Mouse (Mus musculus): ENCODE measurements around the gene Pidd1.

The Pidd1 gene

DNA sequence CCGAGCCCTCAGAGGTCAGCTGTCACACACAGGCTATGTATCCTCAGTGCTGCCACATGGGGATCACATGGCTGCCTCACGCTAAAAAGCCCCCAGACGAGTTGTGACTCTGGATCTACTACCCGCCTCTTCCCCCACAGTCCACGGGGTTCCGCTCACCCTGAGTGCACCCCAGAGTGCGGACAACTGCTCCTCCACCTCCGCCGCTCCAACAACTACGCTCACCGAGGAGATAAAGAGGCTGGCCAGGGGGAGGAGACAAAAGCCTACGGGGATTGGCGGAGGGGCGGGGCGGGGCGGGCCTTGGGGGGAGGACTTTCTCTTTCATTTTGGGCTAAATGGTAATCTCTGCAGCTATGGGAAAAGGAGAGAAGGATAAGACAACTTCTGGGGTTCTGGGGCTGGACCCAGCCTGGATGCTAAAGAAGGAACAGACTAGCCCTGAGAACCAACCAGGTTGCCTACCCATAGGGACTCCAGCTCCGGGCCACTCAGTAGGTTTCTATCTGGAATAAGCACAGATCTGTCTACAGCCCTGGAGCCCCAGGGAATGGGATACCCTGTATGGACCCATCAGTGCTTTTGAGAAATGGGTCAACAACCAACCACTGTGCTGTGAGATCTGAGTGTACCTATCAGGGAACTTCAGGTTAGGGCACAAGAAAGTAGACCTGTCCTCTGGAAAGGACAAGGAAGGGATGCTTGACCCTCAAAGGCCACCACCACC lies 8.5 kb downstream of the Pidd1 start:
- peak; percentile 70 to 83 for DNase-seq

DNA sequence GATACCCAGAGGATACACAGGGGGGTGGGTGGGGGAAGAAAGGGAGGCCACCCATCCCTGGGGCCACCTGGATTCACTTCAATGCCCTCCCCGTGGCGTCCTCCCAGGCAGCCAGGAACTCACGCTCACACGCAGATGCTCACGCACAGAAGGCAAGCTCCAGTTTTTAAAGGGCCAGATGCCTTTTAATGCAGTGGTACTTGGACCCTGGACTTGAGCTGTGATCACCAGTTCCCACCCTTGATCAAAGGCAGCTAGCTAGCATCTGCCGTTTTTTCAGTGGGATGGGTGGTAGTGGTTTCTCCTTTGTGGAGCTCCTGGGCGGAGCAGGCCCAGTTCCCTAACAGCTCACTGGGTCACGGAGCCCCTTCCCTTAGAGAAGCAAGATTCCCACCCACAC lies 9.4 kb downstream of the Pidd1 start:
- DNase-seq = peak; percentile 49 to 70

GRCm38 (mm10) chr7:141433517-141434400 lies 10.1 kb downstream of the Pidd1 start:
- no peak for DNase-seq

DNA sequence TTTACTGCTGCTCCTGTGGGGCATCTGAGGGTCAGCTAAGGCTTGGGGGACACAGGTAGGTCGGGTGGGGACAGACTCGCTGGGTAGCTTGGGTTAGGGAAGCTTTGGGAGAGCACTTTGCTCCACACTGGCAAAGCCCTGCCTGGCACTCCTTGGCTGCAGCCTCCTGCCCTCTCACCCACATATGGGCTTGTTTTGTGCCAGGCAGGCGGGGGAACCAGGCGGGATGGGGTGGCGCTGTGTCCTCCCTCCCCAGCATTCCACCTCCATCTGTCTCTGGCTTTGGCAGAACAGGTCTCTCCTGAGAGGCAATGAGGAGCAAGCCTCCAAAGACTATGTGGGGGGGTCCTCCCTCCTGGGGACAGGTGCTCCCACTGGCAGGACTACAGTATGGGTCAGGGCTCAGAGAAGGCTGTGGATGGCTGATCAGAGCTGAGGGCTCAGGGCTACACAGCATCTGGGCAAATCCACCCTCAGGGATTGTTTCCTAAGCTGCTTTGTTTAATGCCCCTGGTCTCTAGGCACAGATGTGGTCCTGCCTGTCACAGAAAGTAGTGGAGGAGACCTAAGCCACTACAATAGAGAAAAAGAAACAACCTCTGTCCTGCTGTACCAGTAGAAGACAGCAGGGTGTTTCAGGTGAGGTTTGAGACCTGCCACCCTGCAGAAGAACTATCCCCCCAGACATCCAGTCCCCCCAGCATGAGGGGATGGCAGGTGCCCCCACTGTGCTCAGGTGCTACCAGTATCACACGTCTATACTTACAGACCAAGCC lies 10.9 kb downstream of the Pidd1 start:
- peak; percentile 69 to 92 for DNase-seq

GRCm38 (mm10) chr7:141432186-141432611 lies 11.6 kb downstream of the Pidd1 start:
- DNase-seq = peak; percentile 50 to 82

GRCm38 (mm10) chr7:141431434-141432185 lies 12.2 kb downstream of the Pidd1 start:
- DNase-seq = no peak

DNA sequence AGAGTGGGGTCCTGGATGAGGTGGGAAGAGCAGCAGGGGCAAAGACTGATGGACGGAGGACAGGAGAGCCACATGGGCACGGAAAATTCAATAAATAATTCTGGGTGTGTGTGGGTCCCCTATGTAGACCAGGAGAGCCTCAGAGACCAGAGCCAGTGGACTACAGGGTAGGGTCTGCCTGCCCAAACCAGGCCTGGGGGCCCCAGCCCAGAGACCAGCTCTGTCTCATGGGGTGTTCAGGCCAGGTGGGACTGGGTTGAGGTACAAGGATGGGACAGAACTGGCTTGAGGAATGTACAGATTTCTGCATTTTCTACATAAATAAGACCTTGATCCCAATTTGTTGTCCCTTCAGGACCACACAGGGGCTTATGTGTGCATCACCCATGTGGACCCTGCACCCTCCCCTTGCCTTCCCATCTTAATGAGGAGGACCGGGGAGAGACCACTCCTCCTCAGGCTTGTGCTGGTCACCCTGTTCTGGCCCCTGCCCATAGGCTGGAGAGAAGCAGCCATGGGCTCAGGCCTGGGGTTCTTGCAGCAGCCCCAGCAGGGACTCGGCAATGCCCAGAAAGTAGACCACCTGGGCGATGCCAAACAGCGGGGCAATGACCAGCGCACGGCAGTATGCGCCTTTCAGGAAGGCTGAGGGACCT lies 13.1 kb downstream of the Pidd1 start:
- no peak for DNase-seq

- DNase-seq = no peak
These were observed 13.8 kb downstream of the Pidd1 start for GRCm38 (mm10) chr7:141429840-141430584.

DNA sequence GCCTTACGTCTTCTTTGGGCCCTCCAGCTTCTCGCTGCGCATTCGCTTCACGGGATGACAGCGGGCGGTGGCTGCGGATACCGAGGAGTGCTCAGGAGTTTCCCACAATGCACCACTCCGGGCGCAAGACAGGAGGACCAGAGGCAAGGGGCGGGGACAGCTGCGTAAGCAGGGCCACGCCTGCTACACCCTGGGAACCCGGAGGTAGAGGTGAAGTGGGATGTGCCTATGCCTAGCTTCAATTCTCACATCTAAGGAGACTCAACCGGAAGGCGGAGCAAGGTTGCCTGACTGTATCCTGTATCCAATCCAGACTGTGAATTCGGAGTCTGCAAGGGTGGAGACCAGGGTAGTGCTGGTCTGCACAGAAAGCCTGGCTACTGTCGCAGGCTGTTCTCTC lies 14.5 kb downstream of the Pidd1 start, which contains the start of gene Cend1:
Cend1 (minus strand) TSS at position 182 of the 400 bp plus-strand sequence.
- DNase-seq = peak; percentile 58 to 79

DNA sequence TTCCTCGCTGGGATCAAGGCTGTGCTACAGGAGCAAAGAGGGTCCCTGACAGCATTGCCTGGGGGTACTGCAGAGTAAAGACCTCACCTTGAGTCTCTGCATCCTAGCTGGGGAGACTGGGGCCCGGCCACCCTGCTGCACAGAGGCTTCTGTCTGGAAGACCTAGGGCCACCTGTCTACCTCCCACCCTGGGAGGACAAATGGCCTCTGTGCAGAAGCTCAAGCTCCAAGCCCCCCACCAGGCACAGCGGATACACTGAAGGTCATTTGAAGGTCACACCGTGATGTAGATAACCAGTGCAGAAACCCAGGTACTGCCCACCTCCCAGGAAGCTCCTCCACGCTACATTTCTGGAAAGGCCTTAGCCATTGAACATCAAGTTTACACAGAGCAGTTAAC lies 15.1 kb downstream of the Pidd1 start:
- DNase-seq = no peak

DNA sequence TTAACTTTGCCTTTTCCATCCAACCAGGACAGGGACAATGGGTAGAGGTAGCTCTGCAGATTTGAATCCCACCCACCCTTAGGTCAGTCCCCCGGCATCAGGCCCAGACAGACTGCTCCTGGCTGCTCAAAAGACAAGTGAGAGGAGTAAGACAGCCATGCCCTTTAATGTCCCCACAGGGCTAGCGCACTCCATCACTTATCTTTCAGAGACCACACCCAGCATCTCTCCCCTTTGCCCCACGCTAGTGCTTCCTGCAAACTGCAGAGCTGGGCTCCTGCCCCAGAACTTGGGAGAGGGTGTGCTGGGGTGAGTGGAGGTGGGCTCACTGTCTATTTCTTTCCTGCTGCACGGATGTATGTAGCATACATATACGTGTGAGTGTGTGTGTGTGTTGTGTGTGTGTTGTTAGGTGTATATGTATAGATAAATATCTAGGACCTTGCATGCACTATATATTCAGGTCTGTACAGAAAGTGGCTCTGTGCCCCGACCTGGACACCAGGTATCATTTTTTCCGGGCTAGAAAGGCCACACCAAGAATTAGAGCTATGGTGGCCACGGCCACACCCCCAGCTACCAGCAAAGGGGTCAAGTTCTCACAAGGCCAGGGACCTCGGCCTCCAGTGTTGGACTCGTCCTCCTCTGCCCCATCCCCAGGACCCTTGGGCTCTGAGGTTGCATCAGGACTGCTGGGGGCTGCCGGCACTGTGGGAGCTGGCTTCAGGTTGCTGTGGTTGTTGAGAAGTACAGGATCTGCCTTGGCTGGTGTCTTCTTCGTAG lies 16.7 kb downstream of the Pidd1 start:
- no peak for DNase-seq

GRCm38 (mm10) chr7:141423811-141424210 lies 20.0 kb downstream of the Pidd1 start:
- DNase-seq = no peak

DNA sequence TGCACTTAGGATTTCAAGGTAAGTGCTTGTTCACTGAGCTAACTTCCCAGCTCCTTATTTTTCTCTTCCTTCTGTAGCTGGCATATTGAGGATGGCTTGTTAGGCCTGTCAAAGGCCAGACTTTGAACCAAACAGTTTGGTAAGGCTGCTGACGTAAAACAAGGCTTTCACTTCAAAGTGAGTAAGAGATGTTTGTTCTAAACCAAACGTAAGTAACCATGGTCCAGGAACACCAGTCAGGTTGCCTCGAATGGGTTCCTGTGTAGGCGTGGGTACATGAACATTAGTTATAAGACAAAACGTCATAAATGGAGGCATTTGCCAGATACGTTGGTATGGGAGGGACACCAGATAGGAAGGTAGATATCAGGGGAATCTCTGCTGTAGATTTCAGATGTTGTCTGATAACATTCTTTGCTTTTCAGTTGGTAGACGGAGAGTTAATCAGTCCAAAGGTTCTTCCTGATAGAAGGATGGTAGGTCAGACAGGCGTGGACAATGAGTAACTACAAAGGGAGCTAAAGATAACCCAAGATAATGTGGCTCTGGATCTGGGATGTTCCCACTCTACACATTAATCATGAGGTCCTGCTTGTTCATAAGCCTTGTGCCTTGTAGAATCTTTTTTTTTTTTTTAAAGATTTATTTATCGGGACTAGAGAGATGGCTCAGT lies 23.7 kb downstream of the Pidd1 start:
- no peak for DNase-seq

GRCm38 (mm10) chr7:141418970-141419369 lies 24.9 kb downstream of the Pidd1 start:
- peak in 1 of 2 experiments; percentile 75 for DNase-seq

GRCm38 (mm10) chr7:141417731-141418681 lies 25.8 kb downstream of the Pidd1 start:
- DNase-seq = no peak

GRCm38 (mm10) chr7:141416144-141416841 lies 27.5 kb downstream of the Pidd1 start:
- DNase-seq = no peak

- DNase-seq = peak; percentile 100
These were observed 29.8 kb downstream of the Pidd1 start, which contains the start of gene Gatd1 for GRCm38 (mm10) chr7:141413809-141414584. Gene Gatd1, minus strand, starts transcription at chr7:141414136.
